Mouse (Mus musculus): ENCODE measurements around the gene Ifng. TPM values are rescaled to one million over a fixed set of nuclear protein-coding genes. Genes with fewer than 3 reads are reported as not detected.

Ifng gene
- polyA plus RNA-seq, 2 experiments: not detected

DNA sequence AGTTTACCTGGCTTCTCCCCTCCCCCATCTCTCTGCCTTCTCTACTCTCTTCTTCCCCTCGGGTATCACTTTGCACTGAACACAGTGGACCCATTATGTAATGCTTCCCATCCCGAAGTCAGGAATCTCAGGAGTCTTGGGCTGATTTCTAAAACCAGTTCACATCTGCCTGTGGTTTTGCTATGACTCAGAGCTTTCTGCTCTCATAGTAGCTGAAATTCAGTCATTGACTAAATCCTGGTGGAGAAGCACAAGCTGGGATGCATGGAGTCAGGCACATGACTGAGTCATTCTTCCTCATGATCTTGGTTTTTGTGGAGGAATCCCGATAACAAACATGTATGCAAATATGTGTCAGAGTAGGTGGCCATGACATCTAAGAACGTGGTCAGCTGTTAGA, 38.4 kb downstream of the Ifng start:
- H3K36me3 ChIP-seq (ENCODE audit: control insufficient read depth, insufficient read depth, low read length): no peaks in the 10 kb centered on the region
- H3K9ac ChIP-seq (ENCODE audit: low read depth, low read length, severe bottlenecking): no peak overlapping the region
- ATAC-seq (ENCODE audit: low FRiP score, low read depth) (no peak), DNase-seq (ENCODE audit: low spot score) (no peak)
- no peak overlapping the region for H3K4me3 ChIP-seq (replicated peaks; ENCODE audit: low read length)
- TF ChIP-seq POLR2A (IDR thresholded peaks at IDR 0.05; ENCODE audit: borderline replicate concordance, extremely low read depth, insufficient read depth, insufficient read length): no peak
- H3K9me3 ChIP-seq (ENCODE audit: control insufficient read depth, low read length): no peaks in the 10 kb centered on the region
- H3K27ac ChIP-seq (replicated peaks; ENCODE audit: low read depth, low read length): no peak overlapping the region
- 77% methylated on average over 4 of the region's 4 CpGs for WGBS
- H3K4me2 ChIP-seq (replicated peaks; ENCODE audit: low read depth, low read length, severe bottlenecking): no peak overlapping the region
- H3K4me1 ChIP-seq (ENCODE audit: control insufficient read depth, insufficient read depth, low read length): no peaks in the 10 kb centered on the region
- H3K27me3 ChIP-seq (ENCODE audit: control insufficient read depth, insufficient read depth, low read length): no peaks in the 10 kb centered on the region

DNA sequence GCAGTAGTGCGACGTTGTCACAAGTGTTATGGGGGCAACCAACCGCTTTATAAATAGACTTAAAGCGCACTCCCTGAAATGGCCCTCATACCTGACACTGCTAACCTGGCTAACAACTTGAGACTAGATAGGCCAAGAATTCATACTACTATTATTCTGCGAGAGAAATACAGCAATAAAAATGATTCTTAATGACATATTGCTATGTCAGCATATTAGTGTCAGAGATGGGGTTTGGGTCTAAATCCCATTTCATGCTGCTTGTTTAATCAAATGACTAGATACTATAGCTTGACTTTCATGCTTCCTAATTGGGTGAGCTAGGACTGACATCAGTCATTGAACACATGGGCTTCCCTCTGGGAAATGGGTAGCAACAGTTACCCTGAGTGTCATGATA, 39.3 kb downstream of the Ifng start:
- no peak overlapping the region for H3K4me2 ChIP-seq (replicated peaks; ENCODE audit: low read depth, low read length, severe bottlenecking)
- DNase-seq (ENCODE audit: low spot score) (no peak), ATAC-seq (ENCODE audit: low FRiP score, low read depth) (no peak)
- no peak overlapping the region for H3K9ac ChIP-seq (ENCODE audit: low read depth, low read length, severe bottlenecking)
- WGBS: 95% methylated on average over 5 of the region's 5 CpGs
- no peak overlapping the region for H3K27ac ChIP-seq (replicated peaks; ENCODE audit: low read depth, low read length)
- no peaks in the 10 kb centered on the region for H3K4me1 ChIP-seq (ENCODE audit: control insufficient read depth, insufficient read depth, low read length)
- no peaks in the 10 kb centered on the region for H3K36me3 ChIP-seq (ENCODE audit: control insufficient read depth, insufficient read depth, low read length)
- no peak overlapping the region for H3K4me3 ChIP-seq (replicated peaks; ENCODE audit: low read length)
- TF ChIP-seq POLR2A (IDR thresholded peaks at IDR 0.05; ENCODE audit: borderline replicate concordance, extremely low read depth, insufficient read depth, insufficient read length): no peak
- no peaks in the 10 kb centered on the region for H3K9me3 ChIP-seq (ENCODE audit: control insufficient read depth, low read length)
- no peaks in the 10 kb centered on the region for H3K27me3 ChIP-seq (ENCODE audit: control insufficient read depth, insufficient read depth, low read length)

DNA sequence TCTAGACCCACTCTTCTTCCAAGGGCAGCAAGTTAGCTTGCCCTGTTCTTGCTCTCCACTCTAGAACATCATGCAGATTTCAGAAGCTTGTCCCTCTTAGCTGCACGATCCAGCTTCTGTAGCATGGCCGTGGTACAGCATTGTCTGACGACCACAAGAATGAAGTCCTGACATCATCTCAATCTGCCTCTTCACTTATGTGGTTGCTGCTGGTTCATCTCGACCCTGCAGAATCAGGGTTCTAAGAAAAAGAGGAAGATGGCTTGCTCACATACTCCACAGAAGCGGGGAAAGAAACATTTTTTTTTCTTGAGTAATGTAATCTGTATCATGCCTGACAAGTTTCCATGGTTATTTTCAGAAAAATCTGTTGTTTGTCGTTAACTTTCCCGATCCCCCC, 39.9 kb downstream of the Ifng start:
- Histone ChIP-seq H3K4me3 (replicated peaks; ENCODE audit: low read length) (no peak overlapping the region), H3K27ac (replicated peaks; ENCODE audit: low read depth, low read length) (no peak overlapping the region), H3K4me2 (replicated peaks; ENCODE audit: low read depth, low read length, severe bottlenecking) (no peak overlapping the region), H3K9ac (ENCODE audit: low read depth, low read length, severe bottlenecking) (no peak overlapping the region), H3K4me1 (ENCODE audit: control insufficient read depth, insufficient read depth, low read length) (no peaks in the 10 kb centered on the region), H3K36me3 (ENCODE audit: control insufficient read depth, insufficient read depth, low read length) (no peaks in the 10 kb centered on the region), H3K9me3 (ENCODE audit: control insufficient read depth, low read length) (no peaks in the 10 kb centered on the region), H3K27me3 (ENCODE audit: control insufficient read depth, insufficient read depth, low read length) (no peaks in the 10 kb centered on the region)
- TF ChIP-seq POLR2A (IDR thresholded peaks at IDR 0.05; ENCODE audit: borderline replicate concordance, extremely low read depth, insufficient read depth, insufficient read length): no peak
- no peak for ATAC-seq (ENCODE audit: low FRiP score, low read depth)
- WGBS: 88% methylated on average over 7 of the region's 7 CpGs
- no peak for DNase-seq (ENCODE audit: low spot score)

DNA sequence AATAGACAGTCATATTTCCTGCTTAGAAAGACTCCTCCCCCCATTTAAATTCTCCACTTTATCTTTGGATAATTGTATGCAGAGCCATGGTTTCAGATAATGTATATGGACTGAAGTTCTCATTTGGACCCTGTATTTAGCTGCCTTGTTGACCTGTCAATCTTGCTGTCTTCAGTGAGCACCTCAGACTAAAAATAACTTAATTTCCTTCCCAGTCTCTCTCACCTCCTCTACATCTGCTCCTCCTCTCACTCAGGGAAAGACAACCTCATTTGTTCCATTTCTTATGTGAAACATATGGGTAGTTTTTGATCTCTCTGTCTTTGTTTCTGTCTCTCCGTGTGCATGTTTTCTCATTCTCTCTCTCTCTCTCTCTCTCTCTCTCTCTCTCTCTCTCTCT, 53.3 kb downstream of the Ifng start:
- H3K36me3 ChIP-seq (ENCODE audit: control insufficient read depth, insufficient read depth, low read length): no peaks in the 10 kb centered on the region
- H3K27me3 ChIP-seq (ENCODE audit: control insufficient read depth, insufficient read depth, low read length): no peaks in the 10 kb centered on the region
- WGBS: 69% methylated on average over 1 of the region's 1 CpGs
- TF ChIP-seq POLR2A (IDR thresholded peaks at IDR 0.05; ENCODE audit: borderline replicate concordance, extremely low read depth, insufficient read depth, insufficient read length): no peak
- H3K9me3 ChIP-seq (ENCODE audit: control insufficient read depth, low read length): no peaks in the 10 kb centered on the region
- ATAC-seq (ENCODE audit: low FRiP score, low read depth) (no peak), DNase-seq (ENCODE audit: low spot score) (no peak)
- no peak overlapping the region for H3K4me2 ChIP-seq (replicated peaks; ENCODE audit: low read depth, low read length, severe bottlenecking)
- H3K27ac ChIP-seq (replicated peaks; ENCODE audit: low read depth, low read length): no peak overlapping the region
- no peak overlapping the region for H3K4me3 ChIP-seq (replicated peaks; ENCODE audit: low read length)
- no peak overlapping the region for H3K9ac ChIP-seq (ENCODE audit: low read depth, low read length, severe bottlenecking)
- H3K4me1 ChIP-seq (ENCODE audit: control insufficient read depth, insufficient read depth, low read length): no peaks in the 10 kb centered on the region

DNA sequence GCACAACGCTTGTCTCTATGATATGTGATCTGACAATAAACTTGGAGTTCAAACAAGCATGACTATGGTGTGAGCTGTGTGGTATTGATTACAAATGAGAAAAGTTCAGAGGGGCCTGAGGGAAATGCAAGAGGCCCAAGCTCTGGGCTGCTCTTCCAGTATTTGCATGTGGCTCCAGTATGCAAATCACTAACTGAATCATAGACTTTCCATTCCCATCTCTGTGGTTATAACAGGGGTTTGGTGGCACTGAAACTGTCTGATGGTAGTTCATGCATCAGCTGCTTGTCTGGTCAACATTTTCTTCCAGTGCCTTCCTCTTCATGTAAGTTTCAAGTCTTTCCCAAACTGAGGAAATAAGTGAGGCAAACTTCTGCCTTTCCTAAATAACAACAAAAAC, 54.5 kb downstream of the Ifng start:
- Histone ChIP-seq H3K4me1 (ENCODE audit: control insufficient read depth, insufficient read depth, low read length) (no peaks in the 10 kb centered on the region), H3K27me3 (ENCODE audit: control insufficient read depth, insufficient read depth, low read length) (no peaks in the 10 kb centered on the region), H3K9ac (ENCODE audit: low read depth, low read length, severe bottlenecking) (no peak overlapping the region), H3K9me3 (ENCODE audit: control insufficient read depth, low read length) (no peaks in the 10 kb centered on the region), H3K27ac (replicated peaks; ENCODE audit: low read depth, low read length) (no peak overlapping the region), H3K36me3 (ENCODE audit: control insufficient read depth, insufficient read depth, low read length) (no peaks in the 10 kb centered on the region), H3K4me3 (replicated peaks; ENCODE audit: low read length) (no peak overlapping the region), H3K4me2 (replicated peaks; ENCODE audit: low read depth, low read length, severe bottlenecking) (no peak overlapping the region)
- ATAC-seq (ENCODE audit: low FRiP score, low read depth) (no peak), DNase-seq (ENCODE audit: low spot score) (no peak)
- WGBS: 74% methylated on average over 1 of the region's 1 CpGs
- TF ChIP-seq POLR2A (IDR thresholded peaks at IDR 0.05; ENCODE audit: borderline replicate concordance, extremely low read depth, insufficient read depth, insufficient read length): no peak

Other genes starting within 250 kb of the Ifng start
- not detected in 2 replicates for gene Il22, start 236.1 kb upstream of the Ifng start, polyA plus RNA-seq (2012; rRNA removed)
- not detected in 2 replicates for gene Il22, start 236.1 kb upstream of the Ifng start, polyA plus RNA-seq (2014; fragmentation: Nextera tagmentation; extraction: Ambion mirVana)
- 0.03 TPM in 1 of 2 replicates, not detected in the other for gene Gm32717, start 200.3 kb upstream of the Ifng start, polyA plus RNA-seq (2012; rRNA removed)
- gene Gm32717, start 200.3 kb upstream of the Ifng start, polyA plus RNA-seq (2014; fragmentation: Nextera tagmentation; extraction: Ambion mirVana): not detected in 2 replicates
- 0.03 TPM in 1 of 2 replicates, not detected in the other for gene Gm32802, start 182.4 kb upstream of the Ifng start, polyA plus RNA-seq (2012; rRNA removed)
- not detected in 2 replicates for gene Gm32802, start 182.4 kb upstream of the Ifng start, polyA plus RNA-seq (2014; fragmentation: Nextera tagmentation; extraction: Ambion mirVana)
- not detected in 2 replicates for gene Iltifb, start 146.0 kb upstream of the Ifng start, polyA plus RNA-seq (2012; rRNA removed)
- gene Iltifb, start 146.0 kb upstream of the Ifng start, polyA plus RNA-seq (2014; fragmentation: Nextera tagmentation; extraction: Ambion mirVana): not detected in 2 replicates
- gene Gm9040, start 114.1 kb upstream of the Ifng start, polyA plus RNA-seq (2012; rRNA removed): not detected in 2 replicates
- gene Gm9040, start 114.1 kb upstream of the Ifng start, polyA plus RNA-seq (2014; fragmentation: Nextera tagmentation; extraction: Ambion mirVana): not detected in 2 replicates
- not detected in 2 replicates for gene Gm9044, start 108.6 kb upstream of the Ifng start, polyA plus RNA-seq (2012; rRNA removed)
- gene Gm9044, start 108.6 kb upstream of the Ifng start, polyA plus RNA-seq (2014; fragmentation: Nextera tagmentation; extraction: Ambion mirVana): not detected in 2 replicates
- 0.04 TPM in 1 of 2 replicates, not detected in the other for gene Gm9045, start 103.2 kb upstream of the Ifng start, polyA plus RNA-seq (2012; rRNA removed)
- 0.12 TPM in 1 of 2 replicates, not detected in the other for gene Gm9045, start 103.2 kb upstream of the Ifng start, polyA plus RNA-seq (2014; fragmentation: Nextera tagmentation; extraction: Ambion mirVana)
- gene Gm9046, start 97.8 kb upstream of the Ifng start, polyA plus RNA-seq (2012; rRNA removed): not detected in 2 replicates
- not detected in 2 replicates for gene Gm9046, start 97.8 kb upstream of the Ifng start, polyA plus RNA-seq (2014; fragmentation: Nextera tagmentation; extraction: Ambion mirVana)
- gene Gm9048, start 92.4 kb upstream of the Ifng start, polyA plus RNA-seq (2012; rRNA removed): not detected in 2 replicates
- 0.11 TPM in 1 of 2 replicates, not detected in the other for gene Gm9048, start 92.4 kb upstream of the Ifng start, polyA plus RNA-seq (2014; fragmentation: Nextera tagmentation; extraction: Ambion mirVana)
- gene Gm9049, start 86.9 kb upstream of the Ifng start, polyA plus RNA-seq (2012; rRNA removed): 0.04 TPM in 1 of 2 replicates, not detected in the other
- 0.12 TPM in 1 of 2 replicates, not detected in the other for gene Gm9049, start 86.9 kb upstream of the Ifng start, polyA plus RNA-seq (2014; fragmentation: Nextera tagmentation; extraction: Ambion mirVana)

All from limb, embryonic 14.5 days (tissue).